Mouse (Mus musculus): ENCODE measurements around the gene Stk26. TPM values are rescaled to one million over a fixed set of nuclear protein-coding genes. Genes with fewer than 3 reads are reported as not detected.

Stk26 gene
- total and polyA plus RNA-seq, 2 experiments from 2014 or later = 0.44 to 1.1 TPM

GRCm38 (mm10) chrX:50917389-50917788 lies 76.5 kb downstream of the Stk26 start:
- ATAC-seq (ENCODE audit: low FRiP score) (no peak), DNase-seq (ENCODE audit: low spot score) (no peak)
- Histone ChIP-seq H3K4me3 (ENCODE audit: low read depth, low read length) (no peak overlapping the region), H3K9me3 (ENCODE audit: low read length) (no peaks in the 10 kb centered on the region), H3K4me1 (ENCODE audit: insufficient read depth, low read length) (no peaks in the 10 kb centered on the region), H3K4me2 (ENCODE audit: low read depth, low read length, poor library complexity, severe bottlenecking) (no peak overlapping the region), H3K36me3 (ENCODE audit: insufficient read depth, low read length) (no peaks in the 10 kb centered on the region), H3K27me3 (ENCODE audit: insufficient read depth, low read length) (no peaks in the 10 kb centered on the region), H3K27ac (ENCODE audit: low read depth, low read length) (no peak overlapping the region), H3K9ac (replicated peaks; ENCODE audit: low read length, poor library complexity, severe bottlenecking) (no peak overlapping the region)
- no peak for TF ChIP-seq CTCF (IDR thresholded peaks at IDR 0.05)
- WGBS = 51% methylated on average over 3 of the region's 3 CpGs

GRCm38 (mm10) chrX:50918754-50919153 lies 77.9 kb downstream of the Stk26 start:
- 50% methylated on average over 3 of the region's 3 CpGs for WGBS
- Histone ChIP-seq H3K4me3 (ENCODE audit: low read depth, low read length) (no peak overlapping the region), H3K27ac (ENCODE audit: low read depth, low read length) (no peak overlapping the region), H3K27me3 (ENCODE audit: insufficient read depth, low read length) (no peaks in the 10 kb centered on the region), H3K9me3 (ENCODE audit: low read length) (no peaks in the 10 kb centered on the region), H3K4me1 (ENCODE audit: insufficient read depth, low read length) (no peaks in the 10 kb centered on the region), H3K9ac (replicated peaks; ENCODE audit: low read length, poor library complexity, severe bottlenecking) (no peak overlapping the region), H3K4me2 (ENCODE audit: low read depth, low read length, poor library complexity, severe bottlenecking) (no peak overlapping the region), H3K36me3 (ENCODE audit: insufficient read depth, low read length) (no peaks in the 10 kb centered on the region)
- TF ChIP-seq CTCF (IDR thresholded peaks at IDR 0.05) = no peak
- ATAC-seq (ENCODE audit: low FRiP score) = no peak
- DNase-seq (ENCODE audit: low spot score) = no peak

DNA sequence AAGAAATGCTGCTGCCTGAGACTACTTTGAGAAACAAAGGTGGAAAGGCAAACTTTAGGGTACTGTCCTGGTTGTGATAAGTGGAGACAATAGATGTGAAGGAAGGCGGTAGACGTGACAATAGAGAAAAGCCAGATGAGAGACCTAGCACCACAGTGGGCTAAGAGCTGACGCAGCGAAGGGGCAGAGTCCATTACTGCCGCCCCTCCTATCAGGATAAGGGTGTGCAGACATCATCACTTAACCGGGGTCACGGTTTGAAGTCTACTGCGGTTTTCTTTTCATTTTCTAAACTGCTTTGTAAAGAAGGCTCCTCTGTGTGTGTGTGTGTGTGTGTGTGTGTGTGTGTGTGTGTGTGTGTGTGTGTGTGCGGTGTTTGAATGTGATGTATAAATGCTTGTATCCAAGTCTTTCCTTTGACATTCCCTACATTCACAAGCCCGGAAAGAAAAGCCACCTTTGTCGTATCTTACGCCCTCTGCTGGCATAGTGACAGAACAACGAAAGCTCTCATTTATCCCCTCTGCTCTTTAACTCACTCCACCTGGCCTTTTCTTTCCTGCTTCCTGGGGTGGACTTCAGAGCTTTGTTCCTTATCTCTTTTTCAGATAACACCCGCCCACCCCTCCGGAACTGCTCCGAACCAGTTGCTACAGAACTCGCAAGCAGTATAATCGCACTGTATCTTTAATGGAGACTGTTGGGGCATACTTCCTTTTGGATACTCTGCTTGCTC lies 84.0 kb downstream of the Stk26 start:
- Histone ChIP-seq H3K4me2 (ENCODE audit: low read depth, low read length, poor library complexity, severe bottlenecking) (no peak overlapping the region), H3K36me3 (ENCODE audit: insufficient read depth, low read length) (no peaks in the 10 kb centered on the region), H3K4me3 (ENCODE audit: low read depth, low read length) (no peak overlapping the region), H3K27me3 (ENCODE audit: insufficient read depth, low read length) (no peaks in the 10 kb centered on the region; the same call in 1 of the 2 replicates), H3K9ac (replicated peaks; ENCODE audit: low read length, poor library complexity, severe bottlenecking) (no peak overlapping the region), H3K27ac (ENCODE audit: low read depth, low read length) (no peak overlapping the region), H3K9me3 (ENCODE audit: low read length) (no peaks in the 10 kb centered on the region), H3K4me1 (ENCODE audit: insufficient read depth, low read length) (no peaks in the 10 kb centered on the region)
- peak; percentile 61 for TF ChIP-seq CTCF (IDR thresholded peaks at IDR 0.05)
- no peak for ATAC-seq (ENCODE audit: low FRiP score)
- 54% methylated on average over 17 of the region's 18 CpGs for WGBS
- peak; percentile 21 for DNase-seq (ENCODE audit: low spot score)

GRCm38 (mm10) chrX:50926893-50927545 lies 86.2 kb downstream of the Stk26 start:
- Histone ChIP-seq H3K27ac (ENCODE audit: low read depth, low read length) (no peak overlapping the region), H3K27me3 (ENCODE audit: insufficient read depth, low read length) (no peaks in the 10 kb centered on the region; the same call in 1 of the 2 replicates), H3K4me2 (ENCODE audit: low read depth, low read length, poor library complexity, severe bottlenecking) (no peak overlapping the region), H3K4me1 (ENCODE audit: insufficient read depth, low read length) (no peaks in the 10 kb centered on the region), H3K36me3 (ENCODE audit: insufficient read depth, low read length) (no peaks in the 10 kb centered on the region), H3K4me3 (ENCODE audit: low read depth, low read length) (no peak overlapping the region), H3K9me3 (ENCODE audit: low read length) (no peaks in the 10 kb centered on the region), H3K9ac (replicated peaks; ENCODE audit: low read length, poor library complexity, severe bottlenecking) (no peak overlapping the region)
- ATAC-seq (ENCODE audit: low FRiP score) = no peak
- no peak for TF ChIP-seq CTCF (IDR thresholded peaks at IDR 0.05)
- 71% methylated on average over 10 of the region's 10 CpGs for WGBS
- DNase-seq (ENCODE audit: low spot score) = no peak

- H3K9ac ChIP-seq (replicated peaks; ENCODE audit: low read length, poor library complexity, severe bottlenecking) = no peak overlapping the region
- no peak overlapping the region for H3K27ac ChIP-seq (ENCODE audit: low read depth, low read length)
- ATAC-seq (ENCODE audit: low FRiP score) (no peak), DNase-seq (ENCODE audit: low spot score) (no peak)
- H3K36me3 ChIP-seq (ENCODE audit: insufficient read depth, low read length) = no peaks in the 10 kb centered on the region
- no peaks in the 10 kb centered on the region for H3K9me3 ChIP-seq (ENCODE audit: low read length)
- WGBS = 46% methylated on average over 3 of the region's 3 CpGs
- H3K27me3 ChIP-seq (ENCODE audit: insufficient read depth, low read length) = no peaks in the 10 kb centered on the region; the same call in 1 of the 2 replicates
- H3K4me2 ChIP-seq (ENCODE audit: low read depth, low read length, poor library complexity, severe bottlenecking) = no peak overlapping the region
- no peaks in the 10 kb centered on the region for H3K4me1 ChIP-seq (ENCODE audit: insufficient read depth, low read length)
- TF ChIP-seq CTCF (IDR thresholded peaks at IDR 0.05) = no peak
- H3K4me3 ChIP-seq (ENCODE audit: low read depth, low read length) = no peak overlapping the region
Observed at GRCm38 (mm10) chrX:50930309-50930708, 89.5 kb downstream of the Stk26 start.

GRCm38 (mm10) chrX:50937117-50937516 lies 96.3 kb downstream of the Stk26 start:
- ATAC-seq (ENCODE audit: low FRiP score) = no peak

More at GRCm38 (mm10) chrX:50937117-50937516, 96.3 kb downstream of the Stk26 start:
- 85% methylated on average over 3 of the region's 3 CpGs for WGBS
- no peak overlapping the region for H3K4me3 ChIP-seq (ENCODE audit: low read depth, low read length)
- no peak for TF ChIP-seq CTCF (IDR thresholded peaks at IDR 0.05)
- H3K27me3 ChIP-seq (ENCODE audit: insufficient read depth, low read length) = no peaks in the 10 kb centered on the region
- no peak overlapping the region for H3K4me2 ChIP-seq (ENCODE audit: low read depth, low read length, poor library complexity, severe bottlenecking)
- H3K9me3 ChIP-seq (ENCODE audit: low read length) = no peaks in the 10 kb centered on the region
- H3K36me3 ChIP-seq (ENCODE audit: insufficient read depth, low read length) = no peaks in the 10 kb centered on the region
- no peak for DNase-seq (ENCODE audit: low spot score)
- H3K4me1 ChIP-seq (ENCODE audit: insufficient read depth, low read length) = no peaks in the 10 kb centered on the region
- H3K9ac ChIP-seq (replicated peaks; ENCODE audit: low read length, poor library complexity, severe bottlenecking) = no peak overlapping the region
- no peak overlapping the region for H3K27ac ChIP-seq (ENCODE audit: low read depth, low read length)

All from midbrain, postnatal 0 days (tissue).